Mouse (Mus musculus): Measurements from ENCODE around the gene Prss8. TPM values are rescaled to one million over a fixed set of nuclear protein-coding genes. Genes with fewer than 3 reads are reported as not detected.

Prss8 gene
- polyA plus RNA-seq, 1 experiment: 0.26 TPM

DNA sequence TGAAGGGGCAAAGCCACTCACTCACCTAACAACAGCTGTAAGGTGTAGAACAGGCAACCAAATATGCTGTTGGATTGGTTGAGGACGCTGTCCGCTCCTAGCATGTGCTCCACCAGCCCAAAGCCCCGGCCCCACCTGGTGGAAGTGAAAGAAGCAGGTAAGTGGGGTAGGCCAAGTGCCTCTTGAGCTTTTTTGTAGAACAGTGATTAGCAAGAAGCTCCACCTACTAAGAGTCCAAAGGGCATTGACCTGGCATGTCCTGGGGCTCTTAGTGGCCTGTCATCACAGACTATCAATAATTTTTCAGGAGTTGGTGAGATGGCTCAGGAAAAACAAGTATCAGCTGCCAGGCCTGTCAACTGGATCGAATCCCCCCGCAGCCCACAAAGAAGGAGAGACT, 35.4 kb downstream of the Prss8 start:
- Histone ChIP-seq H3K4me3 (ENCODE audit: control insufficient read depth, low read depth, low read length) (no peak overlapping the region), H3K27me3 (ENCODE audit: control insufficient read depth, insufficient read depth, low read length) (no peaks in the 10 kb centered on the region), H3K27ac (ENCODE audit: control insufficient read depth, insufficient read depth, low read depth, low read length) (no peak overlapping the region), H3K4me1 (ENCODE audit: control insufficient read depth, insufficient read depth, low read length) (peaks cover 17% of the 10 kb centered on the region), H3K36me3 (ENCODE audit: control insufficient read depth, insufficient read depth, low read length) (no peaks in the 10 kb centered on the region)
- TF ChIP-seq POLR2A (IDR thresholded peaks at IDR 0.05; ENCODE audit: control insufficient read depth, low read depth, low read length) (no peak), CTCF (IDR thresholded peaks at IDR 0.05; ENCODE audit: control insufficient read depth, insufficient read depth, insufficient replicate concordance, low read depth, low read length) (no peak)

DNA sequence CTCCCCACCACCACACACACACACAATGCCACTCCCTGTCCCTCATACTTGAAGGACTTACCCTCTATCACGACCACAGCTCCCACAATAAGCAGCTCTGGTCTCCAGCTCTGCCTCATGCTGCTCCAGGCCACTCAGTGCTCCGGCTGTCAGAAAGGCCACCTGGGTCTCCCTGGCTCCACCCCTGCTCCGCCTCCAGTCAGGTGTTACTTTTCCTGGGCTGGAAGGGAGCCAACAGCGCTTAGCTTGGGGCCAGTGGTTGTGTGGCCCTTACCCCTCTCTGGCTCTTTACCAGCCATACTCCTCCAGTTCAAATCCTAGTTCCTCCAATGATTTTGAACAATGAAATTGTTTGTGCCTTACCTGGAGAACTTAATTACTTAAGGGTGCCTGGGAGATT, 39.1 kb downstream of the Prss8 start, which contains the start of gene Prss53:
Gene Prss53, minus strand, starts transcription at position 173 of the 400 bp plus-strand sequence.
- no peaks in the 10 kb centered on the region; the same call in 1 of the 2 replicates for H3K36me3 ChIP-seq (ENCODE audit: control insufficient read depth, insufficient read depth, low read length)
- H3K27me3 ChIP-seq (ENCODE audit: control insufficient read depth, insufficient read depth, low read length): no peaks in the 10 kb centered on the region
- H3K4me3 ChIP-seq (ENCODE audit: control insufficient read depth, low read depth, low read length): no peak within 1 kb of the TSS
- TF ChIP-seq POLR2A (IDR thresholded peaks at IDR 0.05; ENCODE audit: control insufficient read depth, low read depth, low read length): no peak
- no peak for TF ChIP-seq CTCF (IDR thresholded peaks at IDR 0.05; ENCODE audit: control insufficient read depth, insufficient read depth, insufficient replicate concordance, low read depth, low read length)
- peaks cover 16% of the 10 kb centered on the region for H3K4me1 ChIP-seq (ENCODE audit: control insufficient read depth, insufficient read depth, low read length)
- no peak within 1 kb of the TSS for H3K27ac ChIP-seq (ENCODE audit: control insufficient read depth, insufficient read depth, low read depth, low read length)

DNA sequence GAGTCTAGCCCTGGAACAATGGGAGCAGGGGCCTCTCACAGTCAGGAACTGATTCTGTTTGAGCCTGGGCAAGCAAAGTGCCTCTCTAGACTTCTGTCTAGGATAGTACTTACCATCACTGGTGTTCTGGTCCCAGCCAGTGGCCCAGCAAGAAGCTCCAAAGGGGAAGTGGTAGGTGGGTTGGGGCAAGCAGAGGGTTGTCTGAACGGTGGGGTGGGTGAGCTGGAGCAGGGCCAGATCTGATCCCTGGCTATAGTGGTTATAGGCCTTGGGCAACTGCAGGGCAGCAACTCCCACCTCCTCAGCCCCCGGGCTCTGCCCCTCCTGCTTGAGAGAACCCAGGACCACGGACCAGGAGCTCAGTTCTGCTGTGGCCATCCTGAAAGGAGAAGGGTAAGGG, 41.1 kb downstream of the Prss8 start:
- Histone ChIP-seq H3K27me3 (ENCODE audit: control insufficient read depth, insufficient read depth, low read length) (no peaks in the 10 kb centered on the region), H3K27ac (ENCODE audit: control insufficient read depth, insufficient read depth, low read depth, low read length) (no peak overlapping the region), H3K4me3 (ENCODE audit: control insufficient read depth, low read depth, low read length) (no peak overlapping the region), H3K4me1 (ENCODE audit: control insufficient read depth, insufficient read depth, low read length) (peaks cover 2% of the 10 kb centered on the region; the same call in 1 of the 2 replicates), H3K36me3 (ENCODE audit: control insufficient read depth, insufficient read depth, low read length) (no peaks in the 10 kb centered on the region; the same call in none of the 2 replicates)
- TF ChIP-seq POLR2A (IDR thresholded peaks at IDR 0.05; ENCODE audit: control insufficient read depth, low read depth, low read length) (no peak), CTCF (IDR thresholded peaks at IDR 0.05; ENCODE audit: control insufficient read depth, insufficient read depth, insufficient replicate concordance, low read depth, low read length) (no peak)

DNA sequence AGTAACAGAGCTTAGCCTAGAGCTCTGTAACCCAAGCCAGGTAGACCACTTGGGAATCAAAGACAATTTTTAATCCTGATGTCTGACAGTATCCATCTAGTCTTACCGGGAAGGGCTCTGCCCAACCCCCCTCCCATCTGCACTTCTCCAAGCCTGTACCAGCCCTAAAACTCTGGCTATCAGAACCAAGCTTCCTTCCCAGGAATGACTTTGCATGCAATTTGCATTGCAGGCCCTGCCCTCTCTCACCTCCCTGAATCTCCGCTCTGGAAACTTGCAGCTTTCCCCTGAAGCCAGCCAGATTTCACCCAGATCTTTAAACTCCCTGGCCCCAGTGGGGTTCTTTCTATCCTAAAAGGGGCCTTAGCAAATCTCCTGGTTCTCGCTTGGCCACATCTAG, 42.1 kb downstream of the Prss8 start:
- H3K4me1 ChIP-seq (ENCODE audit: control insufficient read depth, insufficient read depth, low read length): peaks cover 2% of the 10 kb centered on the region; the same call in 1 of the 2 replicates
- no peaks in the 10 kb centered on the region; the same call in none of the 2 replicates for H3K36me3 ChIP-seq (ENCODE audit: control insufficient read depth, insufficient read depth, low read length)
- TF ChIP-seq CTCF (IDR thresholded peaks at IDR 0.05; ENCODE audit: control insufficient read depth, insufficient read depth, insufficient replicate concordance, low read depth, low read length): no peak
- TF ChIP-seq POLR2A (IDR thresholded peaks at IDR 0.05; ENCODE audit: control insufficient read depth, low read depth, low read length): no peak
- no peaks in the 10 kb centered on the region for H3K27me3 ChIP-seq (ENCODE audit: control insufficient read depth, insufficient read depth, low read length)
- no peak overlapping the region for H3K27ac ChIP-seq (ENCODE audit: control insufficient read depth, insufficient read depth, low read depth, low read length)
- H3K4me3 ChIP-seq (ENCODE audit: control insufficient read depth, low read depth, low read length): no peak overlapping the region

DNA sequence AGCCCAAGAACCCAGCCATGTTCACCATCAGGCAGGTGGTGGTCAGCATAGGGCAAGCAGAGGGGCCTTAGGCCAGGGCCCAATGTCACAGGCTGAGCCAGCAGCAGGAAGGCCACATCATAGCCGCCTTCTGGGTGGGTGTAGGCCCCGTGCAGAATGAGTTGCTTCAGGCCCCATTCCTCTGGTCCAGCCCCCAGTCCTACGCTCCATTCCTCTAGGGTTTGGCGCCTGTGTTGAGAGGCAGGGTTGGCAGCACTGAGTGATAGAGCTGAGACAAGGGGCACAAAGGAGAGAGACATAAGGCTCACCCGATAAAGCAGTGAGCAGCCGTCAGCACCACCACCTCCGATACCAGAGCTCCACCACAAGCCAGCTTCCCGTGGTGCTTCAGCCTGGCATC, 42.7 kb downstream of the Prss8 start:
- Histone ChIP-seq H3K4me1 (ENCODE audit: control insufficient read depth, insufficient read depth, low read length) (peaks cover 2% of the 10 kb centered on the region; the same call in 1 of the 2 replicates), H3K27me3 (ENCODE audit: control insufficient read depth, insufficient read depth, low read length) (no peaks in the 10 kb centered on the region), H3K36me3 (ENCODE audit: control insufficient read depth, insufficient read depth, low read length) (peaks cover 2% of the 10 kb centered on the region), H3K4me3 (ENCODE audit: control insufficient read depth, low read depth, low read length) (no peak overlapping the region), H3K27ac (ENCODE audit: control insufficient read depth, insufficient read depth, low read depth, low read length) (no peak overlapping the region)
- TF ChIP-seq CTCF (IDR thresholded peaks at IDR 0.05; ENCODE audit: control insufficient read depth, insufficient read depth, insufficient replicate concordance, low read depth, low read length) (no peak), POLR2A (IDR thresholded peaks at IDR 0.05; ENCODE audit: control insufficient read depth, low read depth, low read length) (no peak)

DNA sequence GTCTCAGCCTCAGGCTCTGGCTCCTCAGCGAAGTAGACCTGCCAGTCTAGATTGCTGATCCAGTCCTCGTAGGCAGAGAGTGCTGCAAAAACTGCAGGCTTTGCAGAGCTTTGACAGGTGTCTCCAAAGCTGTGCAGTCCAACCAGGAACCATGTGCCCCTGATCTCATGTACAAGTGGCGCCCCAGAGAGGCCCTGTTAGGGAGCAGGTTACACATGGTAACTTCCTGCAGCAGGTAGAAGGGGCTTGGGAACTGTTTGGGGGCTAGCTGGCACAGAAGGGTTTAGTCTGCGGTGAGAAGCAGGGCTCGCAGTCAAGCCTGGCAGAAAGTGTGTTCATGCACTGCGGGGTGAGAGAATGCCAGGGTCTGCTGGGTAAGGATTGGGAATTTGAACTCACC, 43.4 kb downstream of the Prss8 start:
- Histone ChIP-seq H3K4me1 (ENCODE audit: control insufficient read depth, insufficient read depth, low read length) (peaks cover 2% of the 10 kb centered on the region; the same call in 1 of the 2 replicates), H3K27ac (ENCODE audit: control insufficient read depth, insufficient read depth, low read depth, low read length) (no peak overlapping the region), H3K36me3 (ENCODE audit: control insufficient read depth, insufficient read depth, low read length) (peaks cover 7% of the 10 kb centered on the region), H3K27me3 (ENCODE audit: control insufficient read depth, insufficient read depth, low read length) (no peaks in the 10 kb centered on the region), H3K4me3 (ENCODE audit: control insufficient read depth, low read depth, low read length) (no peak overlapping the region)
- TF ChIP-seq POLR2A (IDR thresholded peaks at IDR 0.05; ENCODE audit: control insufficient read depth, low read depth, low read length) (no peak), CTCF (IDR thresholded peaks at IDR 0.05; ENCODE audit: control insufficient read depth, insufficient read depth, insufficient replicate concordance, low read depth, low read length) (no peak)

DNA sequence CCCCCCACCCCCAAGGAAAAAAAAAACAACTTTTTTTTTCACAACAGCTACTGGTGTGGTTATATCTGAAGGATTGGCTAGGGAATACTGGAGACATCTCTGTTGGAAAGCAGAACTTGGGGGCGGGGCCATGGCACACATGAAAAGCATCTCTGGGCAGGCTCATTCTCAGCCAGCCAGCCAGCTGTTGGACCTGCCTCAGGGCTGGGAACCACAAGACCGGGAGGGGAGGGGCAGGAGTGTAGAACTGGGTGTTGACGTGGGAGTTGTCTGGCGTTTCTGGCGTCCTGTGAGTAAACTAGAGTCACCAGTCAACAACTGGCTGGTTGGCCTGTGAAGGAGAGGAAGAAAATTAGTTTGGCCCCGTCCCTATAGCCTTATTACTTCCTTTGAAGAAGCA, 44.0 kb downstream of the Prss8 start:
- Histone ChIP-seq H3K4me1 (ENCODE audit: control insufficient read depth, insufficient read depth, low read length) (peaks cover 2% of the 10 kb centered on the region; the same call in 1 of the 2 replicates), H3K27me3 (ENCODE audit: control insufficient read depth, insufficient read depth, low read length) (no peaks in the 10 kb centered on the region), H3K4me3 (ENCODE audit: control insufficient read depth, low read depth, low read length) (no peak overlapping the region), H3K27ac (ENCODE audit: control insufficient read depth, insufficient read depth, low read depth, low read length) (no peak overlapping the region), H3K36me3 (ENCODE audit: control insufficient read depth, insufficient read depth, low read length) (peaks cover 7% of the 10 kb centered on the region)
- TF ChIP-seq CTCF (IDR thresholded peaks at IDR 0.05; ENCODE audit: control insufficient read depth, insufficient read depth, insufficient replicate concordance, low read depth, low read length): no peak
- TF ChIP-seq POLR2A (IDR thresholded peaks at IDR 0.05; ENCODE audit: control insufficient read depth, low read depth, low read length): no peak
